Mouse (Mus musculus) midbrain, embryonic 11.5 days (tissue): Measurements from ENCODE around the gene Ikbip. TPM values are rescaled to one million over a fixed set of nuclear protein-coding genes. Genes with fewer than 3 reads are reported as not detected.

ENCODE experiments used
- ATAC-seq: fragments of 200-750 bp; cut with Nextera tagmentation; 2 replicates; pipeline ENCODE4 v1.8.0; 2017; ENCODE audit warnings: moderate TSS enrichment, moderate library complexity; ENCODE audit not compliant: low FRiP score
- DNase-seq: peaks from one replicate; pipeline ENCODE4 v3.0.0; 2015; ENCODE audit warnings: low spot score; ENCODE audit errors: missing footprints
- H3K27ac ChIP-seq: fragments of 300-500 bp; sonication (generic); 2 replicates; pipeline ENCODE4 v1.5.1; 2014; ENCODE audit warnings: low read depth, low read length
- H3K27me3 ChIP-seq: fragments of 300-500 bp; sonication (generic); 2 replicates; pipeline ENCODE4 v1.6.1; 2014; ENCODE audit warnings: mild to moderate bottlenecking, low read length, moderate library complexity, mixed read lengths; ENCODE audit not compliant: control insufficient read depth, insufficient read depth
- H3K36me3 ChIP-seq: fragments of 300-500 bp; sonication (generic); 2 replicates; pipeline ENCODE4 v1.6.1; 2014; ENCODE audit warnings: mild to moderate bottlenecking, low read length, moderate library complexity, mixed read lengths; ENCODE audit not compliant: control insufficient read depth, insufficient read depth
- H3K4me1 ChIP-seq: fragments of 300-500 bp; sonication (generic); 2 replicates; pipeline ENCODE4 v1.6.1; 2014; ENCODE audit warnings: low read length; ENCODE audit not compliant: control insufficient read depth, insufficient read depth
- H3K4me2 ChIP-seq: fragments of 300-500 bp; sonication (generic); 2 replicates; pipeline ENCODE4 v1.6.1; 2014; ENCODE audit warnings: mild to moderate bottlenecking, moderate library complexity
- H3K4me3 ChIP-seq: fragments of 300-500 bp; sonication (generic); 2 replicates; pipeline ENCODE4 v1.5.1; 2014; ENCODE audit warnings: low read depth, low read length
- H3K9ac ChIP-seq: fragments of 300-500 bp; sonication (generic); 2 replicates; pipeline ENCODE4 v1.6.1; 2014; ENCODE audit warnings: low read length
- H3K9me3 ChIP-seq: fragments of 300-500 bp; sonication (generic); 2 replicates; pipeline ENCODE4 v1.6.1; 2016; ENCODE audit warnings: low read length; ENCODE audit not compliant: control insufficient read depth
- WGBS: fragments of 180-500 bp; shearing (Covaris S2); extraction: QIAGEN DNeasy Blood & Tissue Kit; methylation state at CpG from one replicate; pipeline ENCODE4 v1.1.7; 2014; 5-methylcytosine and 5-hydroxymethylcytosine counted together
- polyA plus RNA-seq: library from polyadenylated mRNA; unstranded; fragments of >200 nt; fragmentation: Nextera tagmentation; extraction: Ambion mirVana; gene quantifications from 2 replicates; pipeline ENCODE4 v1.2.1, GENCODE M21; 2014

The Ikbip gene
- polyA plus RNA-seq, 1 experiment from 2014 or later, result 20.1 TPM

GRCm38 (mm10) chr10:91142654-91143191 is 60.0 kb downstream of the Ikbip start:
- H3K4me3 ChIP-seq, result no peak overlapping the region
- no peak for ATAC-seq
- no peak overlapping the region for H3K4me2 ChIP-seq
- no peaks in the 10 kb centered on the region for H3K27me3 ChIP-seq
- H3K4me1 ChIP-seq, result 0 out of 2 replicates have a peak, but pooled peaks cover under 1% of the 10 kb centered on the region
- no peaks in the 10 kb centered on the region for H3K9me3 ChIP-seq
- peaks cover 7% of the 10 kb centered on the region for H3K36me3 ChIP-seq
- no peak for DNase-seq
- 77% methylated on average over 10 of the region's 10 CpGs for WGBS
- H3K9ac ChIP-seq, result no peak overlapping the region
- no peak overlapping the region for H3K27ac ChIP-seq

GRCm38 (mm10) chr10:91143313-91144230 is 60.8 kb downstream of the Ikbip start:
- no peaks in the 10 kb centered on the region for H3K4me1 ChIP-seq
- H3K36me3 ChIP-seq, result peaks cover 7% of the 10 kb centered on the region
- H3K9ac ChIP-seq, result no peak overlapping the region
- H3K27ac ChIP-seq, result no peak overlapping the region
- H3K9me3 ChIP-seq, result no peaks in the 10 kb centered on the region
- H3K4me2 ChIP-seq, result no peak overlapping the region
- ATAC-seq (no peak), DNase-seq (no peak)
- no peaks in the 10 kb centered on the region for H3K27me3 ChIP-seq
- no peak overlapping the region for H3K4me3 ChIP-seq
- WGBS, result 79% methylated on average over 18 of the region's 18 CpGs

GRCm38 (mm10) chr10:91145413-91145812 is 62.7 kb downstream of the Ikbip start:
- 95% methylated on average over 7 of the region's 7 CpGs for WGBS
- Histone ChIP-seq H3K9ac (no peak overlapping the region), H3K27ac (no peak overlapping the region), H3K4me1 (no peaks in the 10 kb centered on the region), H3K27me3 (no peaks in the 10 kb centered on the region), H3K36me3 (peaks cover 15% of the 10 kb centered on the region), H3K4me3 (no peak overlapping the region), H3K9me3 (no peaks in the 10 kb centered on the region), H3K4me2 (no peak overlapping the region)
- ATAC-seq (no peak), DNase-seq (no peak)

Other genes with a start within 250 kb of the Ikbip start
- gene Apaf1, start 170 bp upstream of the Ikbip start, polyA plus RNA-seq, result 23.9 and 28.1 TPM in 2 replicates
- 391 and 404 TPM in 2 replicates for gene Slc25a3, start 41.1 kb downstream of the Ikbip start, polyA plus RNA-seq
- 339 and 388 TPM in 2 replicates for gene Tmpo, start 98.4 kb downstream of the Ikbip start, polyA plus RNA-seq